Mouse (Mus musculus) G1E (cell line): ENCODE measurements around the gene Glt1d1.

Source experiments
- CTCF ChIP-seq: IDR thresholded peaks from 2 replicates; pipeline ENCODE4 v1.5.1; 2012; ENCODE audit warnings: low read depth, low read length, inconsistent platforms, mixed read lengths
- POLR2AphosphoS5 ChIP-seq: IDR thresholded peaks from 2 replicates; pipeline ENCODE4 v1.6.1; 2012; ENCODE audit warnings: low read depth, low read length, inconsistent platforms; ENCODE audit not compliant: insufficient replicate concordance

GRCm38 (mm10) chr5:127592854-127593253 lies 39.2 kb upstream of the Glt1d1 start:
- TF ChIP-seq CTCF (0 out of 2 replicates have a peak, but pooled peaks have one; percentile 39), POLR2AphosphoS5 (no peak)
